Mouse (Mus musculus): Measurements from ENCODE around the gene Rhoq.

Gene Rhoq

GRCm38 (mm10) chr17:86929981-86930380 is 32.9 kb upstream of the Rhoq start:
- TF ChIP-seq POU5F1 (IDR thresholded peaks at IDR 0.05; ENCODE audit: borderline replicate concordance, low read length) (no peak), NANOG (IDR thresholded peaks at IDR 0.05; ENCODE audit: borderline replicate concordance, low read length) (no peak), CTCF (conservative IDR thresholded peaks at IDR 0.05; ENCODE audit: low read length) (no peak)
- Histone ChIP-seq H3K4me3 (replicated peaks; ENCODE audit: low read length) (no peak overlapping the region), H3K4me1 (replicated peaks; ENCODE audit: low read depth, low read length) (peaks cover 44% of the 10 kb centered on the region), H3K9me3 (ENCODE audit: low read length) (peaks cover 11% of the 10 kb centered on the region), H3K36me3 (ENCODE audit: insufficient read depth, low read length) (no peaks in the 10 kb centered on the region; the same call in 1 of the 2 replicates), H3K27me3 (ENCODE audit: insufficient read depth, low read length) (peaks cover 5% of the 10 kb centered on the region; the same call in 1 of the 2 replicates)

DNA sequence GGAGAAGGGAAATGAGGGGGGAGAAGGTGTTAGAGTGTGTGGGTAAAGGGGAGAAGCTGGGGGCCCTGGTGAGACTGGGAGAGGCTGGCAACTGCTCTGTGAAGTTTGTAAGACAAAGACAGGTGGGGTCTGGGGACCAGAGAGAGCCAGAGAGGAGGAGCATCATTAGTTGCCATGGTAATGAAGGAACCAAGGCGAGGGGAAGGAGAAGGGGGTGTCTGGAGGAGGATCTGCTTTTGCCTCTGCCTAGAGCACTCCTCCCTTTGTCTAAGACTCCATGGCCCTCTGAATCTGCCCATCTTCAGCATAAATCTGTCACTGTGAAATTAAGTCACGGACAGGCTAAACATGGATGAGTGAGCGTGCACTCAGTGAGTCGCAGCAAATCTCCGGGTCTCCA is 30.0 kb upstream of the Rhoq start:
- Histone ChIP-seq H3K4me3 (replicated peaks; ENCODE audit: low read length) (peak overlapping the region; percentile 46), H3K4me1 (replicated peaks; ENCODE audit: low read depth, low read length) (peaks cover 43% of the 10 kb centered on the region), H3K9me3 (ENCODE audit: low read length) (no peaks in the 10 kb centered on the region), H3K36me3 (ENCODE audit: insufficient read depth, low read length) (no peaks in the 10 kb centered on the region), H3K27me3 (ENCODE audit: insufficient read depth, low read length) (peaks cover 15% of the 10 kb centered on the region)
- TF ChIP-seq POU5F1 (IDR thresholded peaks at IDR 0.05; ENCODE audit: borderline replicate concordance, low read length) (no peak), NANOG (IDR thresholded peaks at IDR 0.05; ENCODE audit: borderline replicate concordance, low read length) (no peak), CTCF (conservative IDR thresholded peaks at IDR 0.05; ENCODE audit: low read length) (no peak)

DNA sequence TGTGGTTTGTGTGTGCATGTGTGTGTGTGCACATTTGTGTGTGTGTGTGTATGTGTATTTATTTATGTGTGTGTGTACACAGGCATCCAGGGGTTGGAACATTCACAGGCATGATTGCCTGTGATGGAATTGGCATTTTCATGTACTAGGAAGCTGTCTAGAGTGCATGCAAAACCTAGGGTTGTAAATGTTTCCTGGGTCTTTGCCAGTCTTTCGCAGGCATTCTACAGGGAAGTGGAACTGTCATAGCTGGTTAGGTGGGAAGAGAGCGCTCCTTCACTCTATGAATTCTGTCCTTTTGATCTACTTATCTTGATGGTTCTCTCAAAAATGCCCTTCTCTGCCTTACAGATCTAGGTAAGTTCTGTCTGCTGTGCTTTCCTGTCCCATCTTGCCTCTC is 25.8 kb upstream of the Rhoq start:
- H3K27me3 ChIP-seq (ENCODE audit: insufficient read depth, low read length): peaks cover 28% of the 10 kb centered on the region
- H3K4me3 ChIP-seq (replicated peaks; ENCODE audit: low read length): no peak overlapping the region
- H3K36me3 ChIP-seq (ENCODE audit: insufficient read depth, low read length): no peaks in the 10 kb centered on the region
- no peaks in the 10 kb centered on the region for H3K9me3 ChIP-seq (ENCODE audit: low read length)
- no peak for TF ChIP-seq NANOG (IDR thresholded peaks at IDR 0.05; ENCODE audit: borderline replicate concordance, low read length)
- TF ChIP-seq POU5F1 (IDR thresholded peaks at IDR 0.05; ENCODE audit: borderline replicate concordance, low read length): no peak
- no peak for TF ChIP-seq CTCF (conservative IDR thresholded peaks at IDR 0.05; ENCODE audit: low read length)
- H3K4me1 ChIP-seq (replicated peaks; ENCODE audit: low read depth, low read length): peaks cover 45% of the 10 kb centered on the region

DNA sequence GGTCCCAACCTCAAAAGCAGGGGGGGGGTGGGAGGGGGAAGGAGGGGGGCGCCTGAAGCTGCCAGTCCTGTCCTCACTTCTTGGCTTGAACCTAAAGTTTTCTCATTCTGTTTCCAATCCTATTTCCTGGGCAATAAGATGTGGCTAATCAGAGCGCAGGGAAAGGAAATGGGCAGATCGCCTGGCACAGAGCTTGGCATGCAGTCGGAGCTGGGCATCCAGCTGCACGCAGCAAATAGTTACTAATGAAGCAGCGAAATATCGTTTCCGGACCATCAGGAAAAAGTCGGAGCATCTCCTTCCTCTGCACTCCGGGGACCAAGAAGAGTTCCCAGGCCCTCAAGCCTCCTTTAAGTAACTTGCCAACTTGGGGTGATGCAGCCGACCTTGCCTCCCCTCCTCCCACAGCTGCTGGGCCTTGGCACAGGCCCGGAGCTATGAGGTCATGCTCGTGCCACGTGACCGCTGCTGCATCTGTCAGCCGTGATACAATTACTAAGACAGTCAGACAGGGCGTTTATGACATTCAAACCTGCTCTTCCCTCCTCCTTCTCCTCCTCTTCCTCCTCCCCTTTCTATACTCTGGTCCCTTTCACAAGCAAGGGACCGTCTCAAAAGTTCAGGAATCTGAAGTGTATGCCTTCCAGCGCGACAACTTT is 25.3 kb upstream of the Rhoq start:
- Histone ChIP-seq H3K4me3 (replicated peaks; ENCODE audit: low read length) (0 out of 2 replicates have a peak overlapping the region, but pooled peaks have one; percentile 4), H3K9me3 (ENCODE audit: low read length) (no peaks in the 10 kb centered on the region), H3K36me3 (ENCODE audit: insufficient read depth, low read length) (no peaks in the 10 kb centered on the region), H3K4me1 (replicated peaks; ENCODE audit: low read depth, low read length) (peaks cover 40% of the 10 kb centered on the region), H3K27me3 (ENCODE audit: insufficient read depth, low read length) (peaks cover 32% of the 10 kb centered on the region)
- TF ChIP-seq POU5F1 (IDR thresholded peaks at IDR 0.05; ENCODE audit: borderline replicate concordance, low read length) (no peak), NANOG (IDR thresholded peaks at IDR 0.05; ENCODE audit: borderline replicate concordance, low read length) (no peak), CTCF (conservative IDR thresholded peaks at IDR 0.05; ENCODE audit: low read length) (no peak)

GRCm38 (mm10) chr17:86938683-86939082 is 24.2 kb upstream of the Rhoq start:
- H3K36me3 ChIP-seq (ENCODE audit: insufficient read depth, low read length): no peaks in the 10 kb centered on the region
- H3K27me3 ChIP-seq (ENCODE audit: insufficient read depth, low read length): peaks cover 32% of the 10 kb centered on the region
- H3K9me3 ChIP-seq (ENCODE audit: low read length): no peaks in the 10 kb centered on the region
- no peak for TF ChIP-seq NANOG (IDR thresholded peaks at IDR 0.05; ENCODE audit: borderline replicate concordance, low read length)
- TF ChIP-seq CTCF (conservative IDR thresholded peaks at IDR 0.05; ENCODE audit: low read length): no peak
- no peak for TF ChIP-seq POU5F1 (IDR thresholded peaks at IDR 0.05; ENCODE audit: borderline replicate concordance, low read length)
- H3K4me1 ChIP-seq (replicated peaks; ENCODE audit: low read depth, low read length): peaks cover 37% of the 10 kb centered on the region
- H3K4me3 ChIP-seq (replicated peaks; ENCODE audit: low read length): no peak overlapping the region

DNA sequence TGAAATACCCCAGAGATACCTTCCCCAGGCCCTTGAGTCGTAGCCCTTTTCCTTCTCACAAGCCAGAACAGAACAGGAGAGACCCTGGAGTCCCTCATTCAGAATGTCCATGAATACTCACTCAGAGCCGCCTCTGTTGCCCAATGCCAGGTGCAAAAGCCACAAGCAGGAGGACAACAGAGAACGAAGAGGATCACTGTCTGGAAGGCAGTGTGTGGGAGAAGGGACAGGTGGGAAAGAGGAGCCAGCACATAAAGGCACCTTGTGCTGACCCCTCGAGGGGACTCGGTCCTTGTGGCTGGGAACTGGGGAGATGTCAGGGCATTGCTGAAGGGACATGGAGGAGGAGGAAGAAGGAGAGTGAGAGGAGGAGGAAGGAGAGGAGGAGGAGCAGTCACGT is 20.8 kb upstream of the Rhoq start:
- Histone ChIP-seq H3K4me3 (replicated peaks; ENCODE audit: low read length) (no peak overlapping the region), H3K36me3 (ENCODE audit: insufficient read depth, low read length) (no peaks in the 10 kb centered on the region), H3K27me3 (ENCODE audit: insufficient read depth, low read length) (peaks cover 23% of the 10 kb centered on the region), H3K4me1 (replicated peaks; ENCODE audit: low read depth, low read length) (peaks cover 52% of the 10 kb centered on the region), H3K9me3 (ENCODE audit: low read length) (no peaks in the 10 kb centered on the region)
- TF ChIP-seq POU5F1 (IDR thresholded peaks at IDR 0.05; ENCODE audit: borderline replicate concordance, low read length) (no peak), NANOG (IDR thresholded peaks at IDR 0.05; ENCODE audit: borderline replicate concordance, low read length) (no peak)

GRCm38 (mm10) chr17:86943158-86943557 is 19.7 kb upstream of the Rhoq start:
- Histone ChIP-seq H3K4me1 (replicated peaks; ENCODE audit: low read depth, low read length) (peaks cover 44% of the 10 kb centered on the region), H3K4me3 (replicated peaks; ENCODE audit: low read length) (no peak overlapping the region), H3K9me3 (ENCODE audit: low read length) (no peaks in the 10 kb centered on the region), H3K36me3 (ENCODE audit: insufficient read depth, low read length) (no peaks in the 10 kb centered on the region), H3K27me3 (ENCODE audit: insufficient read depth, low read length) (peaks cover 25% of the 10 kb centered on the region)
- TF ChIP-seq POU5F1 (IDR thresholded peaks at IDR 0.05; ENCODE audit: borderline replicate concordance, low read length): no peak
- no peak for TF ChIP-seq NANOG (IDR thresholded peaks at IDR 0.05; ENCODE audit: borderline replicate concordance, low read length)
- no peak for TF ChIP-seq CTCF (conservative IDR thresholded peaks at IDR 0.05; ENCODE audit: low read length)

DNA sequence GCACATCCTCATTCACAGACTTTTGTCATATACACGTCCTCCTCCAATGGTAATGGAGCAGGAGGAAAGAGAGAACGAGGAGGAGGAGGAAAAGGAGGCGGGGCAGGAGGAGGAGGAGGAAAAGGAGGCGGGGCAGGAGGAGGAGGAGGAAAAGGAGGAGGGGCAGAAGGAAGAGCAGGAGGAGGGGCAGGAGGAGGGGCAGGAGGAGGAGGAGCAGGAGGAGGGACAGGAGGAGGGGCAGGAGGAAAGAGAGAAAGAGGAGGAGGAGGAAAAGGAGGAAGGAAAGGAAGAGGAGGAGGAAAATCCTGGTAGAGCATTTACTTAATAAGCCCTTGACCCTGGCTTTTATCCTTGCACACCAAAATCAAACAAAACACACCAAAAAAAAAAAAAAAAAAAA is 16.8 kb upstream of the Rhoq start:
- Histone ChIP-seq H3K36me3 (ENCODE audit: insufficient read depth, low read length) (no peaks in the 10 kb centered on the region), H3K27me3 (ENCODE audit: insufficient read depth, low read length) (peaks cover 29% of the 10 kb centered on the region), H3K4me3 (replicated peaks; ENCODE audit: low read length) (no peak overlapping the region), H3K9me3 (ENCODE audit: low read length) (no peaks in the 10 kb centered on the region), H3K4me1 (replicated peaks; ENCODE audit: low read depth, low read length) (peaks cover 36% of the 10 kb centered on the region)
- no peak for TF ChIP-seq CTCF (conservative IDR thresholded peaks at IDR 0.05; ENCODE audit: low read length)
- TF ChIP-seq POU5F1 (IDR thresholded peaks at IDR 0.05; ENCODE audit: borderline replicate concordance, low read length): no peak
- TF ChIP-seq NANOG (IDR thresholded peaks at IDR 0.05; ENCODE audit: borderline replicate concordance, low read length): no peak

Data from E14TG2a.4 (cell line).